Mouse (Mus musculus): Measurements from ENCODE around the gene Speg.

The Speg gene

GRCm38 (mm10) chr1:75442171-75442570 is 67.1 kb downstream of the Speg start:
- no peak for DNase-seq (ENCODE audit: low spot score)

DNA sequence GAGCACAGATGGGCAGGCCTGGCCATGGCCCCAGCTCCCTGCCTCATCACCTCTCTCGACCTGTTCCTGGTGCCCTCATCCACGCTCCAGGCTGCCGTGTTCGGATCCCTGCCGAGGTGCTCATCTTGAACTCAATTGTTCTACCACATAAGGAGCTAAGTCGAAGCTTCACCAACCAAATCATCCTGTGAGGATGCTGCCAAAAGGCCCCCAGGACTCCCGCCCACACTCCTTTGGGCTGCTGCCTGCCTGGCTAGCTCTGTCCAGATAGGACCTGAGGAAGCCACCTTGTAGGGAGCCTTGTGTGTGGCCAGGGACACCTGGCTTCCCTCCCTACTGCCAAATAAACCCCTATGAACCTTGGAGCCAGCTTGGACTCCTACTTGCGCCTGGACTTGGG is 67.7 kb downstream of the Speg start:
- no peak for DNase-seq (ENCODE audit: low spot score)

DNA sequence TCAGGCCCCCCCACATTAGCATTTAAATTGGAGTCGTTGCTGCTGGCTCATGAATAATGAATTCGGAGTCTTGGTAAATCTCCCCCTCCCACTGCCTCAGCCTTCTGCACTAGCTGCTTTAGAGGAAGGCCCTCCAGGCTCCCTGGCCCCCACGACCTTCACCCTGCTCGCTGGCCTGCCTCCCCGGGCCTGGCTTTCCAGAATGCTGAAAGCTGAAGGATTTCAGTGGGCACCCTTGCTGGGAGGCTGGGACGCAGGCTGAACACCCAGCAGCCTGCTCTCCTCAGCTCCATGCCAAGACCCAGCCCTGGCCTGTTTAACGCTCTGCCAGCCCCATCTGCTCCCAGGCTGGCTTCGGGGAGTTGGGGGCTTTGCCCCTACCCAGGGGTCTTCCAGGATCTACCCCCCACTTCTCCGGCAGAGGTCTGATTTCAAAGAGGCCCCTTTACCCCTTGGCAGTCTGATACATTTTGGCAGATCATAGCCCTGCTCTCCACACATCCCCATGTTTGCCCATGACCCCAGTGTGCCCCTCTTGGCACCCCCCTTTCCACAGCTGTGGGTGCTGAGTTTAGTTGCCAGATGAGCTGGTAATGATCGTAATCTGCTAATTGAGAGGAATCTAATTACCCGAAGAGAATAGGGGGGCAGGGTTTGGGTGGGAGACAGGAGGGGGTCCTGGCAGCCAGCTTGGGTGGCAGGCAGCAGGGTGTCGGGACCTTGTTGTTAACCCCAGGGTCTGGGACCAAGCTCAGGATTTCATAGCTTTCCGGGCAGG is 68.3 kb downstream of the Speg start:
- no peak for DNase-seq (ENCODE audit: low spot score)

GRCm38 (mm10) chr1:75444208-75444607 is 69.1 kb downstream of the Speg start:
- DNase-seq (ENCODE audit: low spot score), result no peak

- DNase-seq (ENCODE audit: low spot score), result no peak
Observed at GRCm38 (mm10) chr1:75445141-75445701, 70.1 kb downstream of the Speg start.

- peak; percentile 73 for DNase-seq (ENCODE audit: low spot score)
Observed at GRCm38 (mm10) chr1:75445751-75446611, 70.9 kb downstream of the Speg start.

GRCm38 (mm10) chr1:75446656-75447055 is 71.6 kb downstream of the Speg start:
- peak; percentile 64 for DNase-seq (ENCODE audit: low spot score)

- DNase-seq (ENCODE audit: low spot score), result peak; percentile 55
Observed at GRCm38 (mm10) chr1:75447265-75448051, 72.4 kb downstream of the Speg start.

DNA sequence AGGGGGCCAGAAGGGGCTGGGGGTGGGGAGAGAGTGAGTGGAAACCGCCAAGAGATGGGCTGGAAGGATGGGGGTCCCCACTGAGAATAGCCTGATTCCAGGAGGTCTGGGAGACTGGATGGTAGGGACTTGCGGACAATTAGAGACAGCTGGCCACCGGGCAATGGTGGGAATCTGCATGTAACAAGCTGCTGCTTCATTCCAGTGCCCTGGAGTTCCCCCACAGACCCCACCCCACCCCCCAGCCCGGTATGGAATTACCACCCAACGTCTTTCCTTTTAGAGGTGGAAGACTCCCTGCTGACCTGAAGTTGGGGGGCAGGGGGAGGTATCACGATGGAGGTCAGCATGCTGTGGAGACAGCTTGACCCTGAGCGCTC is 72.9 kb downstream of the Speg start:
- no peak for DNase-seq (ENCODE audit: low spot score)

DNA sequence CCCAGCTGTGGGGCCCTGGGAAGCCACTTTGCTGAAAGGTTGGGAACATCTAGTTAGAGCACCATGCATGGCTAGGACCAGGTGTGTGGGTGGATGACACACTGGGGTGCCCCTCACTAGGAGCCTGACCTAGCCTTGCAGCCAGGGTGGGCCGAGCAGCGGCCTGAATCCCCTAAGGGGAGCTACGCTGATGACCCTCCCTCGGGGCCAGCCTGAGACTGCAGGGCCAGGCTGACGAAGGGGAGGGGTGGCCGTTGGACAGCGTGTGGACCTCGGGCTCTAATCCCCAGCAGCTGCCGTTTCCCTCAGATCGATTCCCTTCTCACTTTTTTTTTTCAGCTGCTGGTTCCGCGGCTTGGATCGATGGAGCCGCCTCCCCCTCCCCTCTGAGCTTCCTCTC is 73.8 kb downstream of the Speg start:
- no peak for DNase-seq (ENCODE audit: low spot score)

DNA sequence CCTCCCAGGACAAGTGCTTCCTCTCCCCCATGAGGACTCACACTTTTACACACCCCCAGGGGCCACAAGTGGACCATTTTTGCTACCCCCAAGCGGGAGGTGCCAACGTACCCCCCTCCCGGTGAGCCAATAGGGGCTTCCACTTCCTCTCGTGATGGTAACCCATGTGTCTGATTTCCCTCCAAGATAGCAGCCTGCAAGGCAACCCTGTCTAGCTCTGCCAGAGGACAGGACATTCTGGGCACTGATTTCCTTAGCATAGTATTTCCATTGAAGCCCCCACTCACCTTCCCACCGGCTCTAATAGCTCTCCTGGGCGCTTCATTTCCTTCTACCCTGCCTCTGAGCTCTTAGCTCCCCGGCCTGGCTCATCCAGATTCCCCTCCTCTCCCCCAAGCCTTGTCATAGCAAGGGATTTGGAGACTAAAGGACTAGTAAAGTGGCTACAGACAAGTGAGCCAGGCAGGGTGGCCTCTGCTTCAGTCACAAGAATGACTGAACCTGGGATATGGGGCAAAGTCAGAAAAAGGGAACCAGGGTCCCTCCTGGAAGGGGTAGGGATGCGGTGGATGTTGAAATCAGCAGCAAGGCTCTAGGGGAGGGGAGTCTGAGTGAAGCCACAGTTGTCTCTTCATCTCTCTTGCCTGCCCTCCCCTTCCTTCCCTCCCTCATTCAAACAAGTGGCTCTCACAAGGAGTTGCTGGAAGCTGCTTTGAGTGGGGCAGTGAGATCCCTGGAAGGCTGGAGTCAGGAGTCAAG is 74.5 kb downstream of the Speg start:
- DNase-seq (ENCODE audit: low spot score), result no peak

GRCm38 (mm10) chr1:75450314-75451005 is 75.4 kb downstream of the Speg start, which contains the start of gene Asic4:
Gene Asic4 (plus strand): TSS chr1:75450436.
- DNase-seq (ENCODE audit: low spot score), result no peak

GRCm38 (mm10) chr1:75451900-75452299 is 76.8 kb downstream of the Speg start:
- no peak for DNase-seq (ENCODE audit: low spot score)

DNA sequence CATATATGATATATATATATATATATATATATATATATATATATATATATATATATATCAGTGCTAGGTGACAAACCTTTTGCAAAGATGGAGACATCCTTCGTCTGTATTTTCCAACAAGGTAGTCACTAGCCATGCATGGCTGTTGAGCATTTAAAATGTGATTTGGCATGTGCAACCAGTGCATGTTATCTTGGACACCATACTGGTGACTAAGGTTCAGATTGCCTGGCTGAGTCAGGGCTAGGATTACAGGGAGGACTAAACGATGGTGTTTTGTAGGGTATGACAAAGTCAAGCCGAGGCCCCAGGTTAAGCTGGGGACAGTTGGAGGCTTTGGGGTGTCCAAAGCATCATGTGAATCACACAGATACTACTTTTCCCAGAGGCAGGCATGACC is 80.3 kb downstream of the Speg start:
- no peak for DNase-seq (ENCODE audit: low spot score)

DNA sequence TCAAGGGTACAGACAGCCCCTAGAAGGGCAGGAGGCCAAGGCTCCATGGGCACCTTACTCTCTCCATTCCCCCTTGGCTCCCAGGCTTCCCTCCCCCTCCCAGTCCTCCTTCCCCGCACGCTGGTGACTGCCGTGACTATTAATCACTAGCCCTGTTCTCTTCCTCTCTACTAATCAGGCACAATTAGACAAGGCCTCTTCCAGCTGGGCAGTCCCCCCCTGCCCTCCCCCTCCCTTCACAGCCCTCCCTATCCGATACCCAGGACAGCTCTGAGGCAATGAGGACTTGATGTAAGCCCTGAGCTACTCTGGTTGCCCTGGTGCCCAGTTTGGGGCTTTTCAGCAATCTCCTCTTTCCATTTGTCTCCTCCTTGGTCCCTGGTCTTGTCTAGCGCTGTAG is 80.9 kb downstream of the Speg start:
- DNase-seq (ENCODE audit: low spot score), result no peak

DNA sequence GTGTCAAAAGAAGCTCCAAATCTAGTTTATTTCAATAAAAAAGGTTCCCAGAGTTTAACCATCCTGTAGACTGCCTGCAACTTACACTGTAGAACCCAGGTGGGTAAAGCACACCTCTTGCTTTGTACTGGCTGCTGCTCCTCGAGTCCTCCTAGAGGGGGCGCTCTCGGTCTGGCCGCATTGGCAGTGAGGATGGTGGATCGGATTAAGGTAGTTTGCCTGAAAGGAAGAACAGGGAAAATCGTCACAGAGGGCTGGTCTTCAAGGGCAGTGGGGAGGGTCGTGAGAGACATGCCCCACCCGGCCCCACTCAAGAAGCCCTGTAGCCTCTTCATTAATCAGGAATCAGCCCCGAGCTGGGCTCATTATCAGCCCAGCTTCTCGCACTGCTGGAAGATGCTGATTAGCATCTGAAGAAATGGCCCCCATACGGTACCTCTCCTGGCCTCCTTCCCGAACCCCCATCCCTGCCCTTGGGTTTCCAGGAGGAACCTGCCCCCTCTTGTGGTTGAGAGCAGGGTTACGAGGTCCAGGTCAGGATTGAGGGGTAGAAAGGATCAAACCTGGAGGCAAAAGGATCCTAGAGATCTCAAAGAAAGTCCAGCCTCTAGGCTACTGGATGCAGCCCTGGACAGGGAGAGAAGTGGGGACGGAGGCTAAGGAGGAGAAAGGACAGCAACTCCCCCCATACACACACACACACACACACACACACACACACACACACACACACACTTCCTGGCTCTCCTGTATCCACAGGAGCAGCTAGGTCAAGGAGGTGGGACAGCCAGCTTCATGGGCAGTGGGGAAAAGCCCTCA is 81.9 kb downstream of the Speg start:
- no peak for DNase-seq (ENCODE audit: low spot score)

DNA sequence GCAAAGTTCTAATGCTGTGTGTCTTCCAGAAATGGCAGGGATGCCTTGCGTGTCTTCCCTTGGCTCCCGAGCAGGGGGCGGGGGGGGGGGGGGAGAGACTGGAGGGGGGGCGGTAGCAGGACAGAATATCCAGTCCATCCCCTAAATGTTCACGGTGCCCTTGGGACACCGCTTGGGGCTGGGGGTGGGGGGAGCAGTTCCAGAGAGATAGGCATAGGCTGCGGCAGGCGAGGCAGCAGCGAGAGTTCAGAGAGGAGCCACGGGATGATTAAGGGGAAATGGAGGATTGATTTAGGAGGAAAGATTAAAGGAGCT is 82.6 kb downstream of the Speg start:
- no peak for DNase-seq (ENCODE audit: low spot score)

DNA sequence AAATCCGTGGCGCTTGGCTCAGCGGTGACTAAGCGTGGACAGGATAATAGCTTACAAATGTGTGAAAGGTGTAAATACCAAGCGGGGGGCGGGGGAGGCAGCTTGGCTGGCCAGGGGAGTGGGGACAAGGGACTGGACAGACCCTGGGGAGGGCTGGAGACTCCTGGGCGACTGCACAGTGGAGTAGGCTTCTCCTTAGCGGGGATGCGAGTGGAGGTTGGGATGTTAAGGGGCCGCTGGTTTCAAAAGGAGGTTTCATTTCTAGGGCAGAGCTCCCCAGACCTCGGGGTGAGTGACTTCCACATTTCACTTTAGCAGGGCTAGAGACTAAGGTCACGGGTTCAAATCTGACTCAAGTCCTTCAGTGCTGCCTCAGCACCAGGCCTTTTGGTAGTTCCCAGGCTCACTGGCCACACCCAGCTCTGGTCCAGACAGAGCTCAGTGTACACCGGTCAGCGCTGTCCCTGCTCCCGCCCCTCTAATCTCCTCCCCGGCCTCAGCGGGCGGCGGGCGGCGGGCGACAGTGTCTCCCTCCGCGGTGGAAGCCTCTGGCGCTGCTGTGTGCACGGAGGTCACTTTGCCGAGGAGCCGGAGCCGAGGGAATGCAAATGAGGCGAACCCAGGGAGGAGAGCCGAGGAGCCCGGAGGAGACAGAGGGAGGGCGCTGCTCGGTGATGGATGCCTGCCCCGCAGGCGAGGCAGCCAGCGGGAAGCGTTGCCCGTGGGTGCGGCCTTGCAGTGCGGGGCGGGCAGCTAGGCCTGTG is 83.1 kb downstream of the Speg start:
- DNase-seq (ENCODE audit: low spot score), result peak; percentile 78
